Mouse (Mus musculus): Measurements from ENCODE around the gene Csnk1g2.

The Csnk1g2 gene

DNA sequence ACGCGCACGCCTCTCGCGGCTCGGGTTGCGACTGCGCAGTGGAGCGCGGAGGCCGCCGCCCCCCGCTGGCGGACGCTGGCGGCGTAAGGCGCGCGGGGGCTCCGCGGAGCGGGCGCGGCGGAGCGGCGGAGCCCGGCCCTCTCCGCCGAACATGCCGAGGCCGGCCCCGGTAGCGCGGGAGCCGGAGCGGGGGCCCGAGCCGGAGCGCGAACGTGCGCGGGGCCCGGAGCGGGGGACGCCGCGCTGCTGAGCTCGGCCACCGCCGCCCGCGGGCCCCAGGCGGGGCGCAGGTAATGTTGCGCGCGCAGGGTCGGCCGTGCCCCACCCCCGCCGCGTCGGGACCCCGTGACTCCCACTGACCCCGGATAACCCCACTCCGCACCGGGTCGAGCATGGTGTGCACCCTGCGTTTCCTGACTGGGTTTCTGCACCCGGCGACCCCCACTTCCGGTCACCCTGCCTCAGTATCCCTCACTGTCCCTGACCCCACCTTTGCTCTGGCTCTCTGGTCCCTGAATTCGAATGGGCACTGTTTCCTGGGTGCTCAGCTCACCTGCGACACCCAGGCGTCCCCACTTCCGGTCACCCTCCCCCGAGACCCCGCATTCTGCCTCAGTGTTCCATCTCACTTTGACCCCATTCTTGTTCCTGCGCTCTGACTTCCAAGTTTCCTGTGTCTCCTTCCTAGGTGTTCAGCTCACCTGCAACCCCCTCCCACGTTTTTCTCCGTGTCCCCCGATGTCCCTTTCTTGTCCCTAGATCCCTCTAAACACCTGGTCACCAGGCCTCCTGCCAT, at the start of gene Csnk1g2:
TSS of gene Csnk1g2 (plus strand) at position 178 of the 796 bp plus-strand sequence.
- DNase-seq (ENCODE audit: low spot score in 2 of 2), result peak; percentile 62 to 64

DNA sequence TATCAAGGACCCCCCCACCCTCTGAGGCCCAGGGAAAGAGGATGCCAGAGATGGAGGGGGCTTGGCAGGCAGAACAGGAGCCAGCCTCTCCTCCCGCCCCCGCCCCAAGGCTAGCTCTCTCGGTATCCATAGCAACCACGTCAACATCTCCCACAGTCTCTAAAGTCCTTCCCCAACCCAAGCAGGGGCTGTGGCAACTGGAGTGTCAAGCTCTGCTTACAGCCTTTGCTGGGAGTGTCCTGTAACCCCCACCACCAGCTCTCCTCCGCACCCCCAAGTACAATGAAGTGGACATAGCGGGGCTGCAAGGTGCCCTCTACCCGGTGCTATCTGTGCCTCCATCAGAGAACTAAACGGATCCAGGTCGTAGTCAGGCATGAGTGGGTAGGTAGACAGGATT, 48.7 kb upstream of the Csnk1g2 start:
- no peak for DNase-seq (ENCODE audit: low spot score in 2 of 2)

DNA sequence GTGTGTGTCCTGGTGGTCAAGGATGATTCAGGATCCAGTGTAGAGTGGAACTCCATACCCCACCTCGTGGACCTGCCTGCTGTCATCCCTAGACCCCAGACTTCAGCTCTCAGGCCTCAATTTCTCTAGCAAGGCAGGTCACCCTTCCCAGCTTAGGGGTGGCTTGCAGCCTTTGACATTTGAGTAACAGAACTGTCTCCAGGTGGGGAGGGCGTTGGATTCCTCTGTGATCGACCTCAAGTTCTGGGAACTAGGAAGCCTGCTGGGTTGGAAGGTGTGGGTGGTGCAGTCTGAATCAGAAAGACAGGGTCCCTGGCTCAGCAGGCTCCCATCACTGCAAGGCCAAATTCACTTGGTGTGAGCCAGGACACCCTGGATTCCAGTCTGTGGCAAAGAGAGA, 47.7 kb upstream of the Csnk1g2 start:
- DNase-seq (ENCODE audit: low spot score in 2 of 2), result no peak

DNA sequence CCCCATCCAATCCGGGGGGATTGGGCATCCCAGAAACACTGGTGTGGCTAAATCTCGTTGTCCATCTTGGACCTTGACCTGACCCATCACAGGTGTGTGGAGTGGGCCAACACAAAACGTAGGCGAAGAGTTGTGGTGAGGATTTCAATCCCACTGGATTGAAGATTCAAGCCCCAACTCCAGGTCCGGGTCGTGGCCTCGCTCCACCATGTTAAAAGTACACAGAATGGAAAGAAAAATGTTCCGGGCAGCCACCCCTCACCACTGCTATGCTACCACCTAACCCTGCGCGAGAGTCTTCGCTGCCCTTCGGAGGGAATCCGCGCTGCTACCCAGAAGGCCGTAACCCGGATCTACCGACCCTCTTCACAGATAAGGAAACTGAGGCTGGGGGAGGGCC, 46.7 kb upstream of the Csnk1g2 start:
- DNase-seq (ENCODE audit: low spot score in 2 of 2), result no peak

DNA sequence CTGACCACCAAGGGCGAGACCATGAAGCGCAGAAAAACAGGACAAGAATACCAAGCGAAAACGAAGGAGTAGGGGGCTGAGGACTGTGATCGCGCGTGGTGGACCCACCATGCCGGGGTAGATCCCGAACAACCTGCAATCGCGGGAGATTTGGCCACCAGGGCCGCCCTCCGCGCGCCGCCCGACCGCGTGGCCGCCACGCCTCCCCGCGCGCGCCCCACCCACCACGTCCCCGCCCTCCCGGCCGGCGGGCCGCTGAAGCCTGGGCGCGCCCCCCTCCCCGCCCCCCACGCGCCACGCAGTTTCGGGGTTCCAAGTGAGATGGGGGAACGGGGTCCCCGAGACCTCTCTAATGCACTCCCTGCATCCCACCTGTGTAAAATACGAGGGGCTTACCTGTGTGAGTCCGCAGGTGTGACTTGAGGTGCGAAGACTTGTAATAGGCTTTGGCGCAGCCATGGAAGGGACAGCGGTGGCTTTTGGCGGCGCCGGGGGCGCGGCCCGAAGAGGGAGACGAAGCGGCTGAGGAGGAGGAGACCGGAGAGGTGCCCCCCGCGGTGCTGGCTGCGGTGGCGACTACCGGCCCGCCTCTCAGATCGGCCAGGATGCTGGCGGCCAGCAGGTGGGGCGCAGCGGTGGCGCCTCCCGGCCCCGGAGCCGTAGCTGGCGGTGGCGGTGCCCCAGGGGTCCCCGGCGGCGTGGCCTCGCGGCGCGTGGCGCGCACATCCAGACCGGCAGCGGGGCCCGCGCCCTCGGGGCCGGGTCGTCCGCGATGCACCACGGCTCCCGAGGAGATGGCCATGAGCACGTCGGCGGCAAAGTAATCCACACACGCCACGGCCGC, 46.1 kb upstream of the Csnk1g2 start:
- peak; percentile 45 to 48 for DNase-seq (ENCODE audit: low spot score in 2 of 2)

- DNase-seq (ENCODE audit: low spot score in 2 of 2), result peak; percentile 94
Observed at GRCm38 (mm10) chr10:80577195-80578130, 45.2 kb upstream of the Csnk1g2 start, which contains the start of gene Klf16. Klf16 (minus strand) TSS chr10:80577321.

DNA sequence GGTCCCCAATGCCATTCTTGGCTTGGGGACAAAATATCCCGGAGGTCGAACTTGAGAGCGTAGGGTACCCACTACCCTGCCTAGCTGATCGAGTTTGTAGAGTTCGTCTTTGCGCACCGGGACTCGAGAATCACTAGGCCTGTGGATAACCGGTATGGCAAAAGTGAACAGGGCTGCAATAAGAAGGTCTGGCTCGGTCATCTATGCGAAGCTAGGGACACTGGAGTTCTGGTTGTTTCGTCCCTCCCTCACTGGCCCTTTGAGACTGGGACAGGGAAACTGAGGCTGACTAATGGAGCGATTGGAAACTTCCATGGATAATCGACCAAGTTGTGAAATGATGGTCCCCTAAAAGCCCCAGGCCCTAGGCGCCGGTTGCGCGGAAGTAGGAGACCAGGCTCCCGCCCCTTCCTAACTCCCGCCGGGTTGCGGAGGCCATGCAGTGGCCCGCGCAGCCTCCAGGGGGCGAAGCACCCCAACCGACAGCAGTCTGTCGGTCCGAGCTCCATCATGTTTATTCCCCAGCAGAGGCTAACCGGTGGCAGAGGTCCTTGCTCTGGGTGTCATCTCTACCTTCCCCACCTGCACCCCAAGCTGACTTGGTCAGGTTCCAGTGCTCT, 44.4 kb upstream of the Csnk1g2 start:
- peak in 1 of 2 experiments; percentile 64 for DNase-seq (ENCODE audit: low spot score in 2 of 2)

DNA sequence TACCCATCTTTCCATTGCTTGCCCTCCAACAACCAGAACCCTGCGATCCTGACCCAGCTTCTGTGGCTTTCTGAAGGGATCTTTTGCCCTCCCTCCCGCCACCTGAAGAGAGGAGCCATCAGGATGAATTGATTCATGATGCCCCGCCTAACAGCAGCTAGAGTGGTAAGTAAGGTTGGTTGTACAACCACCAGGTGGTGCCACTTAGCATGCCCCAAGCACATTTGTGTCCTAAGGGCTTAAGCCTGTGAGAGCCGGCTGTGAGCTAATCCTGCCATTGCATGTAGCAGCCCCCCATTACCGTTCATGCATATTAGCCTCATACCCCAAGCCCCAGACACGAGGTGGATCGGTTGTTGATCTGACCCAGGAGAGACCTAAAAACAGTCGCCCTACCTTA, 43.7 kb upstream of the Csnk1g2 start:
- no peak for DNase-seq (ENCODE audit: low spot score in 2 of 2)

GRCm38 (mm10) chr10:80583047-80583446, 39.6 kb upstream of the Csnk1g2 start:
- DNase-seq (ENCODE audit: low spot score in 2 of 2), result no peak

GRCm38 (mm10) chr10:80584045-80584488, 38.6 kb upstream of the Csnk1g2 start:
- DNase-seq (ENCODE audit: low spot score in 2 of 2), result no peak

DNA sequence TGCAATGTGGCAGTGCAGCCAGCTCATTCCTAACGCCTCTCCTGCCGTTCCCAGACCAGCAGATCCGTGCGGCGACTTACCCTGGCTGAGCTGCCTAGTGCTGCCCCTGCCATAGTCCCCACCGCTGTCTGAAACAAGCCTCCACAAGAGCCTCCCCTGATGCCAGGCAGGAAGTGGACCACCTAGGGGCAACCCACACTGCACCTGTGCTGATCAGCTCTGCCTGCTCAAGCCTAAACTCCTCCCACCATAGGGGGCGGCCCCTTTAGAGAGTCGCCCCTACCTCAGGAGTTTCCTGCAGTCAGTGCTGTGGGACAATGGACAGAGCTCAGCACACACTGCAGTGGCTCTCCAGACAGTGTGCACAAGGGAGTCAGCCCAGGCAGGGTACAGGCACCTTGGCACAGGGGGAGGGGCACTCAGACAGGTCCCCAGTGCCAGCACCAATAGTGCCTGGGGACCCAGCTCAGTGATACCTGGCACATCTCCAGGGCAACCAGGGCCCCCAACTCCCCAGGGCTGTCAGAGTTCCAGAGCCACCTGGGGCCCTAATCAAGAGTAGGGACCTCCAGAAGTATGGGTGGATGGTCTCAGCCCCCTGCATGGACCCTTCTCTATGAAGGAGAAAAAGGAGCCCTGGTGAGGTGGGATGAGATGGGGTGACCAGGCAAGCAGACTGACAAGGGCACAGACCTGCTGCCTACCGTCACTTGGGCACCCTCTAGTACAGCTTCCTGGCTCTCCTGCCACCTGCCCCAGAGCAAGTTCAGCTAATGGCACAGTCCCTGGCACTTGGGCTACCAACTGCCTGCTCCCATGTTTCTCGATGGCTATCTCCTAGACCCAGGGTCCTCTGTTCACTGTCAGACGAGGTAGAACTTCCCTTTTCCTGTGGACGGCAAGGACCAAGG, 37.7 kb upstream of the Csnk1g2 start:
- DNase-seq (ENCODE audit: low spot score in 2 of 2), result no peak

DNA sequence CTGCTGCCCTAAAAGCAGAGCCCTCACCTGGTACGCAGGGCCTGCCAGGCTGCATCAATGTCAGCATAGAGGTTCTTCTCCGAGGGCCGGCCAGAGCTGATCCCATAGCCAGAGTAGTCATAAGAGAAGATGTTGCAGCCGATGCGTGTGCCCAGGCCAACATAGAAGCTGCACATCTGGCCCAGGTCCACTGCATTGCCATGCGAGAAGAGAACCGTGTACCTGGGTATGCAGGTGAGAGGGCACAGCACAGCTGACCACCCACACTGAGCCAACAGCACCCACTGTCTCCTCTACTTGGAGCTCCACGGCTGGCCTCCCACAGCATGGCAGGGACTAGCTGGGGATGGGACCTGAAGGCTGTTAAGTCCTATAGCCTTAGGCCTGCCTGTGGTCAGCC, 37.1 kb upstream of the Csnk1g2 start:
- no peak for DNase-seq (ENCODE audit: low spot score in 2 of 2)

DNA sequence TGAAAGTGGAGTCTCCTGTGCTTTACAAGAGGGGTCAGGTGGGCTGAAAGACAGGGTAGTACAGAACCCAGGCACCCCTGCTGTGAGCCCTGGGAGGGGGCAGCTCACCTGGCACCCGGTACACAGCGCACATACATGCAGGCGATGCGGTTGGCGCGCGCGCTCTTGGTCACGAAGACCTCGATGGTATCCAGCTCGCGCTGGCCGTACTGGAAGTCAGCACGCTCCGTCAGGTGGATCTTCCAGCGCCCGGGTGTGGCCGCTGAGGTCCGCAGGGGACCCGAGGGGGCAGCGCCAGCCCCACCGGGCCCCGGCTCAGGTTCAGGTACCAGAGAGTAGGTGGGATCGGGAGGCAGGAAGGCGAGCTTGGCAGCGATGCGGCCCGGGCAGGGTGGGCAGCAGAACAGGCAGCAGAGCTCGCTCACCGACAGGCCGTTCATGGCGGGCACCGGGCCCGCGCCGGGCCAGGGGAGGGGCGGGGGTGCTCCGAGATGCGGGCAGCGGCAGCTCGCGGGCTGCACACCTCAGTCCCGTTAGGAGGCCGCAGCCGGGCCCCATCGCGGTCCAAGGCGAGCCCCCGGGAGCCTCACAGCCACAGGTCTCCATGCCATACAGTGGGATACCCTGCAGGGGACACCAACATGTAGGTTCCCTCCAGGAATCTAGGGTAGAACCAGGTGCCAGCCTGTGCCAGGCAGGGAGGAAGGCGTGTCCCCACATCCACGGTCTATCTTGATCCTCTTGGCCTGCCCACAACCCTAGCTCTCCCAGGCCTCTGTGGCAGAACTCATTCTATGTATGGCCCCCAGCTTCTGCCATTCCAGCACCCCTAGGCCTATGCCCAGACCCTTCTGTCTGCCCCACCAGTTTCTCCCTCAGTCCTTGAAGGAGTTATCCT, 36.0 kb upstream of the Csnk1g2 start:
- DNase-seq (ENCODE audit: low spot score in 2 of 2), result no peak

DNA sequence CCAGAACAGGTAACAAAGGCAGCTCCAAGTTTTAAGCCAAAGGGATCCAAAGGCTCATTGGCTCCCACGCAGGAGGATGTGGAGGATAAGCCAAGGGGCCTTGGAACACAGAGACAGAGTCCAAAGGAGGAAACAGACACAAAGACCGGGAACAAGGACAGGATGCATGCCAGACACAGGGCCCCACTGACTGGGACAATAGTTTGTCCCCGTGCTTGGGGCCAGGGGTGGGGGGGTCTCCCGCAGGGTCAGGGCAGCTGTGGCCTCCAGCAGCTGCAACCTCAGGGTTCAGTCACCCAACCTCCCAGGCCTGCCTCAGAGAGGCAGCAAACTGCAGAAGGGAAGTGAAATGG, 35.4 kb upstream of the Csnk1g2 start:
- DNase-seq (ENCODE audit: low spot score in 2 of 2), result no peak

- DNase-seq (ENCODE audit: low spot score in 2 of 2), result no peak
Observed at GRCm38 (mm10) chr10:80589127-80589878, 33.3 kb upstream of the Csnk1g2 start.

DNA sequence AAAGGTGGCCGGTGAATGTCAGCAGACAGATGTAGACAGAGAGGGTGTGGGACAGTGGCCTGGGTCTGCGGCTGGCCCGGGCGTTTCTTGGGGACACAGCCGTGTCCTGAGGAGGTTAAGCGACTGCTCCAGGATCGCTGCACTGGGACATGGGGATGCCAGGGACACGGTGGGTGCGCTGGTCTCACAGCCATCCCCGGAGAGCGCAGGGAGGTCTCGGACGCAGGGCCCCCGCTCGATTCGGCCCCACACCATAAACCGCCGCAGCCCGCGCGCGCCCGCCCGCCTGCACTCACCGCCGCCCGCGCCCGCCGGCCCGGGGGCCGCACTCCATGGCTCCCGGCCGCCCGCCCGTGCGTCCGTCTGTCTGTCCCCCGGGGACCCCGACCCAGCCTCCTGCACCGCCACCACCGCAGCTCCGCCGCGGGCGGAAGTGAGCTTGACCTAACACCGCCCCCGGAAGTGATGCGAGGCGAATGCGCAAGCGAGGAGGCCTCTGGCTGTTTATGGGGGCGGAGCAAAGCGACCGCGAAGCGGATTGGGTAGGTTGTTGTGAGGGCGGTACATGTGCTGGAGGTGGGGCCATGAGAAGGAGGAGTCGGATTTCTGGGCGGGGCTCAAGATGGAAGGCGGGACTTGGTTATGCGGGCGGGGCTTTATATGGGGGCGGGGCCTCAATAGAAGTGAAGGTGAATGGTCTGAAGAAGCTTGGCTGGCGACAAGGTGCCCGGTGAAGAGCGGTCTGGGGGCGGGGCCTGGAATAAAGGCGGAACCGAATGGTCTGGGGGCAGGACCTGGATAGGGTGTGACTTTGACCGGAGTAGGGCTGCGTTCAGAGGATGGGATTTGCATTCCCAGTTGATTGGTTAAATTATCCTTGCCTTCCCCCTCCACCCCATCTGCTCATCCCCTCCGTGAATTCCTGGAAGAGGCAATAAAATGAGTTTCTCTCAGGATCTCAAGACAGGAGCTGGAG, 32.5 kb upstream of the Csnk1g2 start, which contains the start of gene Abhd17a:
TSS of gene Abhd17a (minus strand) at position 463 of the 976 bp plus-strand sequence.
- peak; percentile 90 to 93 for DNase-seq (ENCODE audit: low spot score in 2 of 2)

GRCm38 (mm10) chr10:80596318-80596717, 26.3 kb upstream of the Csnk1g2 start:
- DNase-seq (ENCODE audit: low spot score in 2 of 2), result no peak

Data from frontal cortex, postnatal 14 days (tissue).